Mouse (Mus musculus): ENCODE data around the gene Serinc2. TPM values are rescaled to one million over a fixed set of nuclear protein-coding genes. Genes with fewer than 3 reads are reported as not detected.
A peak's percentile ranks its signal among the peaks of the same experiment; 100 is the strongest.

Serinc2 gene
- total and polyA plus RNA-seq, 3 experiments: 0.08 to 0.20 TPM; not detected in 1

DNA sequence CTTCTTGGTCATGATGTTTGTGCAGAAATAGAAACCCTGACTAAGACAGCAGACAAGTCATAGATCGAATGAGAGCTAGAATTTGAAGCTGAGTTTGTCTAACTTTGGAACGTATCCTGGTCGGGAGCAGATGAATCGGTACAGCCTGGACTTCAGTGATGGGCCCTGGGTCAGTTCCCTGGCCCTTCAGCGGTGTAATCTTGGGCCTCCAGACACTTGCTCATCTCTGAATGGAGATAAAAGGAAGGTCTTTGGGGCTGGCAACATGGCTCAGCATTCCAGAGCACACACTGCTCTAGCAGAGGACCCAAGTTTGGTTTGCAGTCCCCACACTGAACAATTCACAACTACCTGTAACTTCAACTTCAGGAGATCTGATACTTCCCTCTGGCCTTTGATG, 36.0 kb downstream of the Serinc2 start:
- peaks cover 3% of the 10 kb centered on the region for H3K9me3 ChIP-seq (replicated peaks; ENCODE audit: low read length)
- no peak for DNase-seq (ENCODE audit: extremely low read depth)
- H3K27me3 ChIP-seq (replicated peaks): peaks cover 46% of the 10 kb centered on the region
- no peaks in the 10 kb centered on the region for H3K36me3 ChIP-seq (replicated peaks in 1 of 2; ENCODE audit: control insufficient read depth in 1 of 2, insufficient read depth in 1 of 2, low read length in 1 of 2)
- no peaks in the 10 kb centered on the region for H3K79me2 ChIP-seq (replicated peaks; ENCODE audit: control insufficient read depth, extremely low read depth, insufficient read depth, poor library complexity, severe bottlenecking)
- H3K4me2 ChIP-seq (ENCODE audit: insufficient read depth, low read depth, poor library complexity, severe bottlenecking): no peak overlapping the region
- no peak overlapping the region for H3K4me3 ChIP-seq (replicated peaks in 1 of 3; ENCODE audit: low read depth in 2 of 3, low read length in 2 of 3, poor library complexity in 1 of 3)
- dilution Hi-C loops (cut with MboI; ENCODE audit: extremely low pct_ligation_motif_present, extremely low pct_unique_long_range_greater_than_20kb, low sequenced_read_pairs): no loop called here
- no peak overlapping the region for H3K27ac ChIP-seq (ENCODE audit: insufficient read depth, low read depth)
- in situ Hi-C loops (cut with MboI; ENCODE audit: low pct_ligation_motif_present, low pct_unique_long_range_greater_than_20kb, low sequenced_read_pairs): no loop called here
- TF ChIP-seq MEF2A (IDR thresholded peaks at IDR 0.05; ENCODE audit: borderline replicate concordance, low read depth, low read length) (no peak), GABPA (IDR thresholded peaks at IDR 0.05; ENCODE audit: insufficient replicate concordance, low read depth, low read length) (no peak)
- no peaks in the 10 kb centered on the region for H3K4me1 ChIP-seq (ENCODE audit: control insufficient read depth in 1 of 2, insufficient read depth in 2 of 2)
- H3K9ac ChIP-seq (ENCODE audit: insufficient read depth, low read depth): no peak overlapping the region

- dilution Hi-C loops (cut with MboI; ENCODE audit: extremely low pct_ligation_motif_present, extremely low pct_unique_long_range_greater_than_20kb, low sequenced_read_pairs): no loop called here
- Histone ChIP-seq H3K27ac (ENCODE audit: insufficient read depth, low read depth) (no peak overlapping the region), H3K4me3 (replicated peaks in 1 of 3; ENCODE audit: low read depth in 2 of 3, low read length in 2 of 3, poor library complexity in 1 of 3) (no peak overlapping the region), H3K27me3 (replicated peaks) (peaks cover 36% of the 10 kb centered on the region), H3K9me3 (replicated peaks; ENCODE audit: low read length) (peaks cover 7% of the 10 kb centered on the region), H3K36me3 (replicated peaks in 1 of 2; ENCODE audit: control insufficient read depth in 1 of 2, insufficient read depth in 1 of 2, low read length in 1 of 2) (no peaks in the 10 kb centered on the region), H3K4me1 (ENCODE audit: control insufficient read depth in 1 of 2, insufficient read depth in 2 of 2) (no peaks in the 10 kb centered on the region), H3K4me2 (ENCODE audit: insufficient read depth, low read depth, poor library complexity, severe bottlenecking) (no peak overlapping the region), H3K9ac (ENCODE audit: insufficient read depth, low read depth) (no peak overlapping the region), H3K79me2 (replicated peaks; ENCODE audit: control insufficient read depth, extremely low read depth, insufficient read depth, poor library complexity, severe bottlenecking) (no peaks in the 10 kb centered on the region)
- peak; percentile 20 for DNase-seq (ENCODE audit: extremely low read depth)
- in situ Hi-C loops (cut with MboI; ENCODE audit: low pct_ligation_motif_present, low pct_unique_long_range_greater_than_20kb, low sequenced_read_pairs): no loop called here
- TF ChIP-seq SMC3 (IDR thresholded peaks at IDR 0.05; ENCODE audit: low read depth, low read length): no peak
- TF ChIP-seq ELF1 (IDR thresholded peaks at IDR 0.05; ENCODE audit: low read depth, low read length): no peak
- TF ChIP-seq CTCF (conservative IDR thresholded peaks at IDR 0.05 in 1 of 2, IDR thresholded peaks at IDR 0.05 in 1 of 2; ENCODE audit: low read depth in 2 of 2, low read length in 2 of 2): peak in 1 of 2 experiments; percentile 42; a peak in 3 of 4 replicates
- no peak for TF ChIP-seq ZC3H11A (IDR thresholded peaks at IDR 0.05; ENCODE audit: low read depth, low read length)
These were observed 38.3 kb downstream of the Serinc2 start for GRCm38 (mm10) chr4:130240695-130241094.

- in situ Hi-C loops (cut with MboI; ENCODE audit: low pct_ligation_motif_present, low pct_unique_long_range_greater_than_20kb, low sequenced_read_pairs): no loop called here
- no peak overlapping the region for H3K9ac ChIP-seq (ENCODE audit: insufficient read depth, low read depth)
- H3K36me3 ChIP-seq (replicated peaks in 1 of 2; ENCODE audit: control insufficient read depth in 1 of 2, insufficient read depth in 1 of 2, low read length in 1 of 2): no peaks in the 10 kb centered on the region
- no peak overlapping the region for H3K4me3 ChIP-seq (replicated peaks in 1 of 3; ENCODE audit: low read depth in 2 of 3, low read length in 2 of 3, poor library complexity in 1 of 3)
- dilution Hi-C loops (cut with MboI; ENCODE audit: extremely low pct_ligation_motif_present, extremely low pct_unique_long_range_greater_than_20kb, low sequenced_read_pairs): no loop called here
- H3K79me2 ChIP-seq (replicated peaks; ENCODE audit: control insufficient read depth, extremely low read depth, insufficient read depth, poor library complexity, severe bottlenecking): no peaks in the 10 kb centered on the region
- no peak for DNase-seq (ENCODE audit: extremely low read depth)
- no peak overlapping the region for H3K4me2 ChIP-seq (ENCODE audit: insufficient read depth, low read depth, poor library complexity, severe bottlenecking)
- H3K27ac ChIP-seq (ENCODE audit: insufficient read depth, low read depth): no peak overlapping the region
- no peaks in the 10 kb centered on the region for H3K4me1 ChIP-seq (ENCODE audit: control insufficient read depth in 1 of 2, insufficient read depth in 2 of 2)
- H3K9me3 ChIP-seq (replicated peaks; ENCODE audit: low read length): peaks cover 7% of the 10 kb centered on the region
- TF ChIP-seq ZKSCAN1 (IDR thresholded peaks at IDR 0.05; ENCODE audit: borderline replicate concordance, low read depth, low read length) (no peak), ZMIZ1 (IDR thresholded peaks at IDR 0.05; ENCODE audit: low read depth, low read length) (no peak), IRF4 (IDR thresholded peaks at IDR 0.05; ENCODE audit: low read depth, low read length) (no peak), ETS1 (conservative IDR thresholded peaks at IDR 0.05; ENCODE audit: low read depth, low read length) (no peak), MEF2A (IDR thresholded peaks at IDR 0.05; ENCODE audit: borderline replicate concordance, low read depth, low read length) (no peak), JUN (IDR thresholded peaks at IDR 0.05; ENCODE audit: insufficient read depth, low read depth, low read length) (no peak), RCOR1 (conservative IDR thresholded peaks at IDR 0.05; ENCODE audit: low read depth, low read length) (no peak), CHD1 (IDR thresholded peaks at IDR 0.05; ENCODE audit: low read depth, low read length) (no peak), NRF1 (IDR thresholded peaks at IDR 0.05; ENCODE audit: low read depth, low read length) (no peak)
- H3K27me3 ChIP-seq (replicated peaks): peaks cover 41% of the 10 kb centered on the region
These were observed 41.4 kb downstream of the Serinc2 start for GRCm38 (mm10) chr4:130237607-130238006.
